Mouse (Mus musculus) left cerebral cortex, postnatal 36 days (tissue): ENCODE measurements around the gene Mta3. TPM values are rescaled to one million over a fixed set of nuclear protein-coding genes. Genes with fewer than 3 reads are reported as not detected.

Experiments used
- DNase-seq, 2 experiments: peaks; one replicate each; pipeline ENCODE4 v3.0.0; 2021 to 2022; ENCODE audit warnings: low spot score in 2 of 2, mixed read lengths in 1 of 2
- intact Hi-C: fragments of 180-260 bp; cut with DNase I; formaldehyde crosslinking; loops from one replicate; pipeline ENCODE4 v1.15.1; 2025
- total RNA-seq, 2 experiments: library from RNA; stranded (reverse); gene quantifications; 2 replicates each; pipeline ENCODE4 v1.2.3; 2021

The Mta3 gene
- total RNA-seq, 2 experiments from 2014 or later, result 84.4 to 87.5 TPM

DNA sequence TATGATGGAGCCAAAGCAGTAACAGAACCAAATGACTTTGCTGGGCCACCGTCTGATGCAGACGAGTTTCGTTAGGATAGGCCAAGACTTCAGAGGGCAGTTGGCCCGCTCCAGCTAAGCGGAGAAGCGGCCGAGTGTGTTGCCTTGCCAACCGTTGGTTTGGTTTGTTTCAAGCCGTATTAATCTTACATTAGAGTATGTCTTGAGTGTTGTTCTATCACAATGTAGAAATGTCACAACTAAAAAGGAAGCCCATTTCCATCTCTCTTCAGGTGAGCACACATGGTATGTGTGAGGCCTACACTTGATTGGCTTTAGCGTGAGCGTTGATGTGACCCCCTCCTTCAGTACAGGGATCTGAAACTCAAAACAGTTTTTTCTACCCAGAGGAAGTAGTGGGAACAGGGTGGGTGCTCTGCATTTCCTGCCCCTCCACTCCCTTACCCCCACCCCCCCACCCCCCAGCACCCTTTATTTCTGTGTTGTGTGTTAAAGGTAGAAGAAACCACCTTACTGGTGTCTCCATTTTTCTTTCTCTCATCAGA, 93.6 kb downstream of the Mta3 start:
- intact Hi-C loops, result no loop called here
- no peak for DNase-seq

DNA sequence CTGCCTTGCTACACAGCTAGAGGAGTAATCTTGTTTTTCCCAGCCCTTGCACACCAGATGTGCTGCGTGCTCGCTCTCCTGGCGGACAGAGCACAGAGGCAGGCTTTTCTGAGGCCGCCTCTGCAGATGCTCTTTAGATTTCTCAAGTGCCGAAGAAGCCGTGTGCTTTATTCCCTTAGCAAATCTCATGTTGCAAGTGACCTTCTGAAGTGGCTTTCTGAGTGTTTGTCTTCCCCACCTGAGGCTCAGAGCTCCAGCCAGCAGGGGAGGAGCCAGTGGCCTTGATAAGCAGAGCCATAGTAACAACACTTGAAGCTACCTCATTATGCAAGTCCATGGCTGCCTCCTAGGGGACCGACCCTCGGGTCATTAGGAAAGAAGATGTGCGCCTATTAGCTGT, 98.0 kb downstream of the Mta3 start:
- no peak for DNase-seq
- intact Hi-C loops, result no loop called here

DNA sequence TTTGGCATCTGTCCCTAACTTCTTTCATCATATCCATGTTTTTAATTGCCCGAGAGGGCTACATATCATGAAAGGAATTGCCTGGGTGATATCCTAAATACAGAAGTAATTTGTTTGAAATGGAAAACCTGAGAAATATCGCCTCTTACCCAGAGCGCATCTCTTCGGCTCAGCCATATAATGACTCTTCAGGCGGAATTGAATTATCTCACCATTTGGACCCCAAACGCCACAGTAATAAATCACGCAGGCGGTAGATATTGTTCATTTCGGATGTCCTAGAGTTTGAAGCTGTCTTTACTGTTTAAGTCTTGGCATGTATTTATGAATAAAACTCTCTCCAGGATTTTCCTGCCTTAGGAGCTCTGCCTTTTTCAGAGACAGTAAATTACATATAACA, 99.1 kb downstream of the Mta3 start:
- DNase-seq, result no peak
- intact Hi-C loops, result no loop called here

DNA sequence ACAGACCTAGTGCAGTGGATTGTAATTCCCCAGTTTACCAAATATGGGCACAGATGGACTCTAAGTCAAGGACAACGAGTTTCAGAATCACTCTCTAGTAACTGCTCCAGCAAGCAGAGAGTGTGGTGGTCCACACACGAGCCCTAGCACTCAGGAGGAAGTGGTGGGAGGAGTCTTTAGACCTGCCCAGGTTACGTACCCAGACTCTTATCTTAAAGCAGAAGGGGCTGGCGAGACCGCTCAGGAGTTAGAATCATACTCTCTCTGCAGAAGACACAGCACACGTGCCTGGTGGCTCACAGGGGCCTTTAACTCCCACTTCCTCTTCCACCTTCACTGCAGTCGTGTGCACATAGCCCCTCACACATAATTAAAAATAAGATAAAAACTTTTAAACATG, 101.4 kb downstream of the Mta3 start:
- intact Hi-C loops, result loop anchor here (2.0 kb wide), 1 partner anchor 175 kb away; no protein-coding TSS in a partner anchor
- DNase-seq, result no peak

DNA sequence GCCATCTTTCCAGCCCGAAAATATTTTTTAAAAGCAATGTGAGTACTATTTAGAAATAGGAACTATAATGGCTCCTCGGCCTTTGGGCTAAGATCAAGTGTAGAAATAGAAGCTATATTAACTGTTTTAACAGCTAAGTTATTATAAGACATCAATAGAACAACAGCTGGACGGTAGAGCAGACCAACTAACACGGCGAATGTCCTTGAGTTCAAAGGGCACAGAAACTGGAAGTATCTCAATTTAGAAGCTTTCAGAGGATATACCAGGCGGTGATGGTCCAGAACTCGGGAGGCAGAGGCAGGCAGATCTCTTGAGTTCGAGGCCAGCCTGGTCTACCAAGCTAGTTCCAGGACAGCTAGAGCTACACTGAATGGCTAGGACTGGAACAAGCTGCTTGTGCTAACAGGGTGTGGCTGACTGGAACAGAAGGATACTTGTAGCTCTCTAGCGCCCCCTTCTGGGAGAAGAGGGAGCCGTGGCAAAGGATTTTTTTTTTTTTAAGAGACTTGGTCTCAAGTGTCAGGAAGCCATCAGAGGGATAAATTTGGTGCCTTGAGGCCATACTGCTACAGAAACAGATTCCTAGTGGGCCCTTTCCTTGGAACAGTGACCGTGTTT, 101.9 kb downstream of the Mta3 start:
- peak; percentile 66 to 70 for DNase-seq
- intact Hi-C loops, result loop anchor here (2.0 kb wide), 1 partner anchor 175 kb away; no protein-coding TSS in a partner anchor

DNA sequence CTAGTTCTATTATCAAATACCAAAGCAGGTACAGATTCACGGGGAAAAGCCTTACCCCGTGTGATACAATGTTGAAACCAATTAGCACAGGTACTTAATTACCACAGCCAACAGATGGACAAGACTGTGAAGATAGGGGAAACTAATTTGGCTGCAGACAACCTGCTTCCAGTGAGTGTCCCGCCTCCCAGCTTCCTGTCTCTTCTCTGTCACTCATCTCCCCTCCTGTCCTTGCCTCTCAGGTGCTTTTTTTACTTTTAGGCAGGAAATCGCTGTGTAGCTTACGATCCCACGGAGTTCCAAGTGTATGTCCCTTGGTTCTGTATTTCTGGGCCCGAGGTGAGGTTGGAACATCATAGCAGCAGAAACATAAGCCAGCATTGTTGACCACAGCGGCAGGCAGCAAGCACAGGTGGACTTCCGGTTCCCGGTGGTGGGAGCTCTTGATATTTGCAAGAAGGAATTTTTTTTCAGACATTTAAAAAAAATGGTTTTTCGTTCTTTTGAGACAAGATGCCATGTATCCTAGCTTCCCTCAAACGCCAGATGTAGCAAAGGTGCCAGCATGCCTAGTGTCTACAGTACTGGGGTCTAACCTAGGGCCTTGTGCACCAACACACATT, 102.6 kb downstream of the Mta3 start:
- intact Hi-C loops, result no loop called here
- DNase-seq, result no peak

DNA sequence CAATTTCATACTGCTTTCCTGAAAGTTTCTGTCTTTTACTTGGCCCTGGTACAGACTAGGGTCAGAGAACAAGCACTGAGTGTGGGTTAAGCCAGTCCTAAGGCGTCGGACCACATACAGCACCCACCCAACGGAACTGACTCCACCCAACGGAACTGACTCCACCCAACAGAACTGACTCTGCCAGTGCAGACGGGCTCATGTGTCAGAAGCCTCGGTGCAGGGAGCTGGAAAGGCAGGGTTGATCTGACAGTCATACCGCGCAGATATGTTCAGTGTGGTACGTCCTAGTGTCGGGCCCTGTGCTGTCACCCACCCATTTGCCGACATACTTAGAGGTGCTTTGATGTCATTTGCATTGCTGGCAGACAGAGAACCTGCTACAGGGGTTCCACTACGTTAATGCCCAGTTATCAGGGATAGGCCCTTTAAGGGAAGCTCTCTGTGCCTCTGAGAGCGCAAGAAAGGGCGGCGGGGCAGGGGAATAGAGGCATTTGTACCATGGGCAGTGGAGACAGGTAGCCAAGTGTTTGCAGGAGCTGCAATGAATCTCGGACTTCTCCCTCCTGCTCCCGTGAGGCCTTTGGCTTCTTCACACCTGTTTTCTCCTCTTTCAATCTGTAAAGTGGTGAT, 103.3 kb downstream of the Mta3 start:
- no peak for DNase-seq
- intact Hi-C loops, result no loop called here

DNA sequence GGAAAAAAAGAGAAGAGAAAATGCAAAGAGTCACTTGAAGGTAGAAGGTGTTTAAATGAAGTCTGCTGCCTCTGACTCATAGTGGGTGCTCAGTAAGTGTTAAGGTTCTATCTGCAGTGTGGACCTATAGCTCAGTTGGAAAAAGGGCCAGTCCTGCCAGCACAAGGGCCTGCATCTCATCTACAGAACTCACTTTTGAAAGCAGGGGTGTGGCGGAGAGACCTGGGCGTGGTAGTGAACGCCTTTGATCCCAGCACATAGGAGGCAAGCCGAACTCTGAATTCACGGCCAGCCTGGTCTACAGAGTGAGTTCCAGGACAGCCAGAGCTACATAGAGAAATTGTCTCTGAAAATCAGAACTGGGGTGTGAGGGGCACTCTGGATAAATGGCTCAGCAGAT, 104.3 kb downstream of the Mta3 start:
- intact Hi-C loops, result no loop called here
- DNase-seq, result no peak

DNA sequence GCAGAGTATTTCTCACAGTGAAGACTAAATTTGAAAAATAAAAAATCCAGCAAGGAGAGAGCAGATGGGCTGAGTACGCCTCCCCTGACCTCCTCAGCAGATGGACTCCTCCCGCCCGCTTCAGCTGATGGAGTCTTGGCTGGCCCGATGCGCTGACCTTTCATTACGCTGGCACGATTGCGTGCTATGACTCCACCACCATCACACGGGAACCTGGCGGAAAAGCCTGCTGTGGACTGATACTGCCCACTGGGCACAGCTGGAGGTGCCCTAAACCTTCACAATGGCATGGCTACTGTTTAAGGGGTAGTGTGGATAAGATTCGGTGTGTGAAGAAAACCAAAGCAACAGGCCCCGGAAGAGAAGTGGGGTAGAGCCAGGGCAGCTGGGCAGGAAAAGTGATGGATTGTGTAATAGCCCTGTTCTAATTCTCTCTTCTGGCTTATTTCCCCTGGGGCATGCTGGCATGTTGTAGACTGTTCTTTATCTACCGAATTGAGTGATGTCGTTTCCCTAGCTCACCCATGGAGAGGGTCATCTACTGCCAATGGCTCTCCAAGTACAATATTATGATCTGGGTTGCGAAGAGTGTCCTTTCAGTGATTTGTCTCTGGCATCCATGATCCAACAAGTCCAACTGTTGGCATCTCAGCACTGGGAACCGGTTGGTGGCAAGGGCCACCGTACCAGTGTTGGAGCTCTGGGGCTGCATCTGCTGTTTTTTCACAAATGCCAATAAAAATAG, 106.4 kb downstream of the Mta3 start:
- intact Hi-C loops, result no loop called here
- no peak for DNase-seq

DNA sequence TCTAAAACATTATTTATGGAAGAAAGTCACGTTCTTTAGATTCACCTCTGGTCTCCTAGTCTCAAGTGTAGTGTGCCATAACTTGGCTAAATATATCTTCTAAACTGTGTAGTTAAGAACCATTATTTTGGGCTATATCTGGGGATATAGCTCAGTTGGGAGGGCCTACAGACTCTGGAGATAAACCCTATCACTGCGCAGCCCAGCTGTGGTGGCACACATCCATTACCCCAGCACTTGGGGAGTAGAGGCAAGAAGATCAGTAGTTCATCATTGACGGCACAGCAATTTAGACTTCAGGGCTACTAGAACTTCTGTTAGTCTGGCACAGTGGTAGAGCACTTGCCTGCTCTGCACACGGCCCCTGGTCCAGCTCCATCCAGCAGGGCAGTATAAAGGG, 107.1 kb downstream of the Mta3 start:
- intact Hi-C loops, result no loop called here
- DNase-seq, result no peak

DNA sequence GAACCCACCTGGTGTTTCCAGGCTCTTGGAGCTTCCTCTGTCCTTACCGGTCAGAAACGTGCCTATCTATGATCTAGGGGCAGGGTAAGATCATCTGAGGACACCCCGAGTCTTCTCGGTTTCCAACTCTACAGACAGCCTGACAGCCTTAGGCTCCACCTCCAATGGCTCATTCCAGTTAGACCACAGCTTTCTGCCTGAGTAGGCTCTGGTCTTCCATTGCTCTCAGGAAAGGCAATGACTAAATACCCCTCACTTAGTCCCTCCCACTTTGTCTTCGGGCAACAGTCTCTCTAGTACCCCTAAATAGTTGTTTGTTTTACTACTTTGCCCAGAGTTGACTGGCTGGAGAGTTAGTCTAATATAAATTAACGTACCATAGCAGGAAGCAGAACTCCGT, 111.0 kb downstream of the Mta3 start:
- no peak for DNase-seq
- intact Hi-C loops, result no loop called here

DNA sequence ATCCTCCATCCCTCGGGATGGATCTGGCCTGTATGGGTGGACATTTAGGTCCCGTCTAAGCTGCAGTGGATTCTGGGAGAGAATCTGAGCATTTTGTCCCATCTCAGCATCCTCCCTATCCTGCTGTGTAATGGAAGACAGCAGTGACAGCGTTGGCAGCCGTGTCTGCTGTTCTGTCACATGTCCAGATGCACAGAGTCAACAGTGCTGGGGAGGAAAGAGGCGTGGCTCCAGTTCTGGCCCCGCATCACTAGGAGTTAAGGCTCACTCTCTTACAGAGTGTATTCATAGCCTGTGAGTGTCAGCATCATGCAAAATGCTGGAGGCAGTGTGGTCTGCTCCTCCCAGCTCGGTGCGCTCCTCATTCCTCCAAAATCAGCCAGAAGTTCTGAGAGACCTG, 113.5 kb downstream of the Mta3 start:
- intact Hi-C loops, result no loop called here
- DNase-seq, result no peak

DNA sequence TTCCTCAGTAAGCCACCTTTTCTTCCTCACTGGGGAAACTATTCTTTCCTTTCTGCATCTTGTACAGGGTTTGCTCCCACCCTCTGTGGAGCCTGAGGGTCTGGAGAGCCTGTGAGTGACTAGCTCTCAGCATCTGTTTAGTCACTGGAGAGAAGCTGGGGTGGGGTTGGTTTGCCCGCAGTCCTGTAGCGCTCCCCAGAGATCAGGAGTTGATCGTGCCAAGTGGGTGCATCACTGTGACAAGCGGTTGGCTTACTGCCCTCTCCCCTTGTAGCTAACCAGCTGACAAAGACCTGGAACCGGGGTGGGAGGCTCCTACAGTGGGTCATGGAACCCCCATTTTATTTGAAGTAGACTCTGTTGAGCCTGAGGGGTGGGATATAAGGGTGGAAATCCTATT, 114.7 kb downstream of the Mta3 start:
- intact Hi-C loops, result no loop called here
- no peak for DNase-seq

DNA sequence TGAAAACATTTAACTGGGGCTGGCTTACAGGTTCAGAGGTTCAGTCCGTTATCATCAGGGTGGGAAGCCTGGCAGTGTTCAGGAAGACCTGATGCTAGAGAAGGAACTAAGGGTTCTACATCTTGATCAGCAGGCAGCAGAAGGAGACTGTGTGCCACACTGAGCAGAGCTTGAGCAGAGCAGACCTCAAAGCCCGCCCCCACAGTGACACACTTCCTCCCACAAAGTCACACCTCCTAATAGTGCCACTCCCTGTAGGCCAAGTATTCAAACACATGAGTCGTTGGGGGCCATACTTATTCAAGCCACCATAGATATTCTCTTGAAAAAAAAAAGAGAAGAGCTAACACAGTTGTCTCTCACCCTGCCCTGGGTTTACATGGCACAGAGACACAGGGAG, 115.9 kb downstream of the Mta3 start:
- DNase-seq, result no peak
- intact Hi-C loops, result no loop called here

DNA sequence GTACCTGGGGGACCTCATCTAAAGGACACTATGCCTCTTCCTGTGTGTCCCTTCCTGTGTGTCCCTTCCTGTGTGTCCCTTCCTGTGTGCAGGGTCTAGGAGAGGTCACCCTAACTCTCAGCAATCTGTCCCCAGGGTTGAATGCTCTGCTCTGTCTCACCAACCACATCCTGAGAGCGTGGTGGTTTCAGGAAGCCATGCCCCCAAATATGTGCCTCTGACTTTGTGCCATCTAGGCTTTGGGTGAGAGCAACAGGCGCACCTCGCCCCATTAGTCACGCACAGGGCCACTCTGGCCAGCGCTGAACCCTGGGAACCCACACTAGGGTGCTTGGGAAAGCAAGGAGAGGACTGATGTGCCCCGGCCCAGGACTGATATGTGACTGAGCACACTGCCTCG, 117.9 kb downstream of the Mta3 start:
- intact Hi-C loops, result no loop called here
- no peak for DNase-seq

DNA sequence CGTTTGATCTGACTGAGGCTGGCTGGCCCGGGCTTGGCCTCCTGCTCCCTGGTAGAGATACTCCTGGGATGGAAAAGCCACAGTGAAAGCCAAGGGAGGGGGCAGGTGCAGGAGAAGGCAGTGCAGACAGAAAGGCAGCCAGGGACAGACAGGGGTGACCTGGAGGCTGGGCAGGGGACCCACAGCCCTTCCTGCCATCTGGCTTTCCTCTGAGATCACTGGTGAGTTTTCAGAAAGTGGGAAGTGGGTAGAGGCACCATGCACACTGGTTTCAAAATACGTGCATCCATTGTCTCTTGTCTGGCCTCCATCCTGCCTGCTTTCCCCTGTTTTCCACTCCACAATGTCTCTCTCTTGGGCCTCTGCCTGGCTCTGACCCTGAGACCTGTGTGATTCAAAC, 123.4 kb downstream of the Mta3 start:
- intact Hi-C loops, result no loop called here
- no peak for DNase-seq

DNA sequence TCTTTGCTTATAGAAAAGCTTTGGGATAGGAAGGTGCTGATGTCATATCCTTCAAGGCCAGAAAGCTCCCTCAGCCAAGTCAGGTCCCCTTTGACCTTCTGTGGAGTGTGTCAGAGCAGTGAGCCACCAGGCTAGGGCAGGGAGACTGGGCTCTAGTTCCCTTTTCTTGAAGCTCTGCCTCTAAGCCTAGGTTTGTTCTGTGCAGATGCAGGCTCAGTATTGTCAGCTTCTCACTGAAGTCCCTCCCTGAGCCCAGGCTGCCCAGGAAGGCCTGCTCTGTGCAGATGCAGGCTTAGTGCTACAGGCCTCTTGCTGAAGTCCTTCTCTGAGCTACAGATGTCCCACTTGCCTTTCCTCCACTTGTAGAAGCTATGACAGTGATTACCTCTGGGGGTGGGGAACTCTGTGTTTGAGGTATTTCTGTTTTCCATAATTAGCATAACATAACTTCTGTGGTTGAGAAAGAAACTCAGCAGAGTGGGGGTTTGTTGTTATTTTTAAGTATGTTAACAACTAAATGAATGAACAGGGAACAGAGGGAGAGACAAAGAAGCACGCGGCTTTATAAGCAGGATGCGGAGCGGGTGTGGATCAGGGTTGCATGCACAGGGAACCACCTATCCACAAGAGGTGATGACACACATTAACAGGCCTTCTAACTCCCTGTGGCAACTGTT, 124.8 kb downstream of the Mta3 start:
- intact Hi-C loops, result no loop called here
- no peak for DNase-seq

DNA sequence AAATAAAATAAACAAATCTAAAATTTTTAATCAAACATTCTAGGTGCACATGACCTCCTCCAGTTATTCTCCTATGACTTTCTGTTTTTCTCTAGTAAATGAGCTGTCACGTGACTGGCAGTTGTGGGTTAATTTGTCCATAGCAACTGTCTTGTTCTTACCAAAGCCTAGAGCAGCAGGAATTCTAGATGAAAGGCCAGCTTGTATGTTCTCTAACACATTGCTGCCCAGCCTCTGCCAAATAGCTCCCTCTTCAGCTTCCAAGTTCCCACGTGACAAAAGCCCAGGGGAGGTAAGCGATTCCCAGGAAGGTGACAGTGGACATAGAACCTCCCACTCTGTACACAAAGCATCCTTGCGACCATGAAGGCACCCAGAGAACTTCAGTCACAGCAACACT, 128.2 kb downstream of the Mta3 start:
- no peak for DNase-seq
- intact Hi-C loops, result no loop called here

DNA sequence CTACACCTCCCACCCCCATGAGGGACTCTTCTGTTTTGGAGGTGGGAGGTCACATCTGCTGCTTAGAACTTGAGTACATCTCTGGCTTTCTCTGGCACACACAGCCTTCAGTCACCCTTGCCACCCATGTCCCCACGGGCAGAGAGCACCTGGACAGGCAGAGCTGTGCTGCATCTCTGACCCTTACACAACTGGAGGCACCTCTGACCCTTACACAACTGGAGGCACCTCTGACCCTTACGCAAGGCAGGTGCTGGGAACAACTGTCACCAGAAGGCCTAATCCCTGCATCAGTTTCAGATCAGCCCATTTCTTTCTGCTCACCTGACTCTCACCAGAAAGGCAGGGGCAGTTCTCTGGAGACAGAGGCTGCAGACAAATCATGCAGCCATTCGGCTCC, 130.1 kb downstream of the Mta3 start:
- no peak for DNase-seq

DNA sequence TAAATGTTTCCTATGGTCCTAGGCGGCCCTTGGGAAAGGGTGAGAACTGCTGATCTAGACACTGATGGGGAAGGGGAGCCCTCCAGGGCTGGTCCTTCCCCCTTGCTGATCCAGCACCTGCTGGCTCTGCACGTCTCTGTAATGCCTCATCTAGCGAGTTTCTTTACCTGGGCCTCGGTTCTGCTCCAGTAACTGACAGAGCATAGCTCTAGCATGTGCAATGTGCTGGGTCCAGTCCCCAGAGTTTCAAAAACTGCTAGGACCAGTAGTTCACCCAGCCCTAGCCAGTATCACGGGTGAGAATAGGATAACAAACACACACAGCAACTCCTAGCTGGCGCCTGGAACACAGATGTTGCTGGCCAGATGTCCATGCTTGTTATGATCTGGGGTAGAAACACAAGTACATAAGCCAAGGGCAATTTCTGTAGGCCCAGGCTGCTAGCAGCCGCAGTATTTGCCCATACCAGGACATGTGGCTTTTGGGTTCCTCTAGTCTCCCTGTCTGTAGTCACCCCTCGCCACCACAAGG, 131.8 kb downstream of the Mta3 start:
- intact Hi-C loops, result no loop called here
- no peak for DNase-seq

More for the DNA sequence above, 130.1 kb downstream of the Mta3 start:
- intact Hi-C loops, result no loop called here
